17 mouse cellular contexts compared by ENCODE assay signal in genomic region chr13:37715770-37716693, GRCm38 (mm10).
DNase-seq lines count a peak whose midpoint lies in the region; ATAC-seq and TF ChIP-seq lines count a peak whose summit lies in the region.
"Had no signal": no experiment of that assay in that cellular context is flagged by ENCODE, and none has a peak within 500 bp of the region (broad histone marks: within the 10 kb centered on the region; RNA-seq: fewer than 3 reads in every experiment).

No protein-coding gene starts in this region.

- no peak for TF ChIP-seq POLR2A in small intestine, adult 2 months (IDR thresholded peaks at IDR 0.05; ENCODE audit: low read depth, low read length)

- H3K4me1 ChIP-seq in liver, embryonic 11.5 days (replicated peaks; ENCODE audit: control insufficient read depth, insufficient read depth, low read length), result peaks cover 21% of the 10 kb centered on the region
- H3K4me1 ChIP-seq in small intestine, adult 2 months (ENCODE audit: control insufficient read depth, insufficient read depth, insufficient read length, low read length), result peaks cover 21% of the 10 kb centered on the region; the same call in 1 of the 2 replicates
- no peaks in the 10 kb centered on the region for H3K4me1 ChIP-seq in midbrain, embryonic 16.5 days (ENCODE audit: control insufficient read depth, insufficient read depth, low read length)
- no peaks in the 10 kb centered on the region for H3K4me1 ChIP-seq in forebrain, embryonic 13.5 days
- H3K4me1 ChIP-seq: embryonic facial prominence, embryonic 13.5 days had no signal

- no peak for TF ChIP-seq CTCF in small intestine, adult 2 months (IDR thresholded peaks at IDR 0.05; ENCODE audit: extremely low read depth, insufficient read length, insufficient replicate concordance, low read depth, low read length)

- H3K4me3 ChIP-seq in liver, embryonic 11.5 days (ENCODE audit: low read depth, low read length), result no peak overlapping the region
- no peak overlapping the region for H3K4me3 ChIP-seq in small intestine, adult 2 months (ENCODE audit: low read depth, low read length)
- H3K4me3 ChIP-seq in midbrain, embryonic 16.5 days (ENCODE audit: low read depth, low read length), result no peak overlapping the region
- no peak overlapping the region for H3K4me3 ChIP-seq in forebrain, embryonic 13.5 days
- H3K4me3 ChIP-seq: embryonic facial prominence, embryonic 13.5 days; heart, embryonic 10.5 days had no signal

- no peaks in the 10 kb centered on the region for H3K9me3 ChIP-seq in liver, embryonic 11.5 days (ENCODE audit: control insufficient read depth, low read length)
- no peaks in the 10 kb centered on the region for H3K9me3 ChIP-seq in midbrain, embryonic 16.5 days (replicated peaks; ENCODE audit: control insufficient read depth, low read length, poor library complexity, severe bottlenecking)
- H3K9me3 ChIP-seq in forebrain, embryonic 13.5 days (replicated peaks), result no peaks in the 10 kb centered on the region
- H3K9me3 ChIP-seq: embryonic facial prominence, embryonic 13.5 days; heart, embryonic 10.5 days had no signal

- H3K27me3 ChIP-seq in liver, embryonic 11.5 days (replicated peaks; ENCODE audit: control insufficient read depth, insufficient read depth, low read length), result no peaks in the 10 kb centered on the region
- H3K27me3 ChIP-seq in small intestine, adult 2 months (ENCODE audit: control insufficient read depth, insufficient read depth, low read length), result no peaks in the 10 kb centered on the region
- H3K27me3 ChIP-seq in midbrain, embryonic 16.5 days (ENCODE audit: control insufficient read depth, insufficient read depth, low read depth, low read length), result no peaks in the 10 kb centered on the region
- no peaks in the 10 kb centered on the region for H3K27me3 ChIP-seq in forebrain, embryonic 13.5 days
- H3K27me3 ChIP-seq: embryonic facial prominence, embryonic 13.5 days had no signal

- peak; percentile 12 for DNase-seq in 3134 (ENCODE audit: extremely low read depth, insufficient read length, low spot score)
- DNase-seq in fat pad, adult 2 months (ENCODE audit: extremely low read depth, low read depth, low spot score), result peak; percentile 99
- DNase-seq in liver, embryonic 11.5 days (ENCODE audit: low spot score), result no peak
- no peak for DNase-seq in heart, adult 11 months
- DNase-seq: cerebellum, adult 9-11 months; gastrocnemius, postnatal 25 days; heart, postnatal 10 days; lung, embryonic 14.5 days; spleen, adult 18-20 months; thymus, postnatal 36 days had no signal

- no peak for ATAC-seq in liver, embryonic 11.5 days (replicated peaks; ENCODE audit: low FRiP score)
- no peak for ATAC-seq in midbrain, embryonic 16.5 days
- ATAC-seq in forebrain, embryonic 13.5 days, result no peak
- ATAC-seq: forebrain, embryonic 16.5 days had no signal

- peak overlapping the region; percentile 50; the same call in 1 of the 2 replicates for H3K27ac ChIP-seq in liver, embryonic 11.5 days (ENCODE audit: low read depth, low read length)
- H3K27ac ChIP-seq in small intestine, adult 2 months (ENCODE audit: insufficient read depth, low read depth, low read length), result peak overlapping the region; percentile 84
- no peak overlapping the region for H3K27ac ChIP-seq in midbrain, embryonic 16.5 days (ENCODE audit: low read length)
- H3K27ac ChIP-seq in forebrain, embryonic 13.5 days, result no peak overlapping the region
- H3K27ac ChIP-seq: embryonic facial prominence, embryonic 13.5 days; heart, embryonic 10.5 days had no signal

- no peak overlapping the region for H3K9ac ChIP-seq in liver, embryonic 11.5 days (ENCODE audit: low read depth, low read length)
- H3K9ac ChIP-seq in midbrain, embryonic 16.5 days (ENCODE audit: low read depth, low read length), result no peak overlapping the region
- H3K9ac ChIP-seq in forebrain, embryonic 13.5 days, result no peak overlapping the region
- H3K9ac ChIP-seq: embryonic facial prominence, embryonic 13.5 days; lung, embryonic 14.5 days had no signal

- H3K36me3 ChIP-seq in liver, embryonic 11.5 days (ENCODE audit: control insufficient read depth, insufficient read depth, low read length), result no peaks in the 10 kb centered on the region
- H3K36me3 ChIP-seq in small intestine, adult 2 months (ENCODE audit: control insufficient read depth, insufficient read depth, low read length), result no peaks in the 10 kb centered on the region
- H3K36me3 ChIP-seq in midbrain, embryonic 16.5 days (ENCODE audit: control insufficient read depth, insufficient read depth, low read length), result no peaks in the 10 kb centered on the region
- H3K36me3 ChIP-seq in forebrain, embryonic 13.5 days (ENCODE audit: poor library complexity, severe bottlenecking), result no peaks in the 10 kb centered on the region
- H3K36me3 ChIP-seq: embryonic facial prominence, embryonic 13.5 days; heart, embryonic 10.5 days had no signal

- 69% methylated on average over 15 of the region's 15 CpGs for WGBS in liver, embryonic 11.5 days
- WGBS in small intestine, adult 2 months, result 32% methylated on average over 15 of the region's 15 CpGs
- WGBS in midbrain, embryonic 16.5 days, result 79% methylated on average over 15 of the region's 15 CpGs
- 60% methylated on average over 15 of the region's 15 CpGs for WGBS in forebrain, embryonic 13.5 days

- no peak overlapping the region for H3K4me2 ChIP-seq in liver, embryonic 11.5 days
- H3K4me2 ChIP-seq in midbrain, embryonic 16.5 days (ENCODE audit: low read length), result no peak overlapping the region
- no peak overlapping the region for H3K4me2 ChIP-seq in forebrain, embryonic 13.5 days
- H3K4me2 ChIP-seq: embryonic facial prominence, embryonic 13.5 days; lung, embryonic 14.5 days; midbrain, embryonic 11.5 days had no signal

Comparison
In these comparisons a context has a peak if more than half of its experiments do, and no peak if none do; other contexts are left out.
1. DNase-seq: peak in 3134 (single experiment) and fat pad, adult 2 months (single experiment); none in liver, embryonic 11.5 days (single experiment) and heart, adult 11 months (single experiment).
2. H3K27ac ChIP-seq: peak in liver, embryonic 11.5 days (single experiment) and small intestine, adult 2 months (single experiment); none in midbrain, embryonic 16.5 days (single experiment) and forebrain, embryonic 13.5 days (single experiment).